Mouse (Mus musculus): Measurements from ENCODE around the gene Rnf168. TPM values are rescaled to one million over a fixed set of nuclear protein-coding genes. Genes with fewer than 3 reads are reported as not detected.
"Not testable (repeated sequence)": the region's sequence is repeated elsewhere in the genome, so short reads cannot be mapped to it uniquely, and the experiment has no call there.

Gene Rnf168
- polyA plus RNA-seq (2016; fragmentation: Nextera tagmentation; extraction: Ambion mirVana): 33.6 and 38.4 TPM in 2 replicates

DNA sequence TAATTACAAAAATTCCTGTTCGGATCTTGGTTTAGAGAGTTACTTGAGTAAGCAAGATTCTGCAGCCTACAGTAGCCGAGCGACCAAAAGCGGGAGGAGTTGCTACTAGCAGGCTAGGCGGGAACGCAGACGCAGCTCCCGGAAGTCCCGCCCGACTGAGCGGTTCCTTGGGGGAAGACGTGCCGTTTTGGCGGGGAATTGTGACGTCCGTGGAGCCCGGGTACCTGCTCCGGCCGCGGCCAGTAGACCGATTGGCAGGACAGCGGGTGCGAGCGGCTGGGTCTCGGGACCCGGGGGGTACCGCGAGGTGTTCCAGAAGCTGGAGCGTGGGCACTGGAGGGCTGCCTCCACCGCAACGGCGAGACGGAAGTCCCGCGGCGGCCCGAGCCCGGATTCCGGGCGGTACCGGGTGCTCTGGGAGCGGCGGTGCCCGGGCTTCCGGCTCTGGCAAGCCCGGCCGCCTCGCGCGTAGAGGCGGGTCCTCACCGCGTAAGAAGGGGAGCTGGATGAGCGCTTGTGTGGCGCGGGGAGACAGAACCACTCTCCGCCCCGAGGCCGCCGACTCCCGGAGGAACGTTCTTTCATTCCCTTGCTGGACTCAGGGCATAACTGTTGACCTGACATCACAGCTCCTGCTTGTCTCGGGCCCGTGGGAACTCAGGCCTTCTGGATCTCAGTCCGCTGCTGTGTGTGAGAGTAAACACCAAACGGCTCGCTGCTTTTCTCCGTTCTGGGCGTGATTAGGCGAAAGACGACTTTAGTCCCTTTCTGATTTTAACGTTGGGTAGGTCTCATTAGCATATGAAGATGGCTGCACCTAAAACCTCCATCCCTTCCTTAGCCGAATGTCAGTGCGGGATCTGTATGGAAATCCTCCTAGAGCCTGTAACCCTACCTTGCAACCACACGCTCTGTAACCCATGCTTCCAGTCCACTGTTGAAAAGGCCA lies at the start of gene Rnf168:
TSS of gene Rnf168 (plus strand) at position 152 of the 949 bp plus-strand sequence.
- H3K4me1 ChIP-seq: peaks cover 34% of the 10 kb centered on the region
- H3K36me3 ChIP-seq (replicated peaks): peaks cover 13% of the 10 kb centered on the region
- ATAC-seq (ENCODE audit: low FRiP score): peak; percentile 90
- peak within 1 kb of the TSS; percentile 88 for H3K4me3 ChIP-seq (replicated peaks)
- H3K9ac ChIP-seq: peak within 1 kb of the TSS; percentile 92
- H3K9me3 ChIP-seq: no peaks in the 10 kb centered on the region
- H3K27ac ChIP-seq: peak within 1 kb of the TSS; percentile 93
- 0 out of 2 replicates have a peak, but pooled peaks cover 3% of the 10 kb centered on the region for H3K27me3 ChIP-seq
- H3K4me2 ChIP-seq: peak within 1 kb of the TSS; percentile 68
- under 1% methylated on average over 70 of the region's 75 CpGs for WGBS

DNA sequence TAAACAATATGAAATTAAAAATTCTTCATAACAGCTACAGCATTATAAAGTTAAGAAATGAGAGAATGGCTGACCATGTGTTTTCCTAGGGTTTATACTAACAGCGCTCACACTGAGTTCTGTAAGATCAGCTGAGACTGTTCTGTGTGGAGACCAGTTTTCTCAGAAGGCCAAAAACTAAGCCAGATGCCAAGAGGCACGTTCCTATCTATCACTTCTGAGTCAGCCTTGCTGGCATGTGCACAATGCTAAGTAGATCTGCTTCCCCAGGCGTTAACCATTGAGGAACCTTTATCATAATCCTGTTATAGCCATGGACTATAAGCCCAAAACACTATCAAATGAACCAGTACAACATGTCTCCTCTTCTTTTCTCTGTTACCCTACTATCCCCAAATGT lies 45.2 kb upstream of the Rnf168 start:
- not testable (repeated sequence) for H3K27me3 ChIP-seq; H3K4me2 ChIP-seq; H3K9ac ChIP-seq; H3K4me1 ChIP-seq; H3K27ac ChIP-seq; H3K9me3 ChIP-seq; H3K4me3 ChIP-seq (replicated peaks); ATAC-seq (ENCODE audit: low FRiP score)
- H3K36me3 ChIP-seq (replicated peaks): peaks cover 33% of the 10 kb centered on the region
- WGBS: 93% methylated on average over 3 of the region's 3 CpGs

DNA sequence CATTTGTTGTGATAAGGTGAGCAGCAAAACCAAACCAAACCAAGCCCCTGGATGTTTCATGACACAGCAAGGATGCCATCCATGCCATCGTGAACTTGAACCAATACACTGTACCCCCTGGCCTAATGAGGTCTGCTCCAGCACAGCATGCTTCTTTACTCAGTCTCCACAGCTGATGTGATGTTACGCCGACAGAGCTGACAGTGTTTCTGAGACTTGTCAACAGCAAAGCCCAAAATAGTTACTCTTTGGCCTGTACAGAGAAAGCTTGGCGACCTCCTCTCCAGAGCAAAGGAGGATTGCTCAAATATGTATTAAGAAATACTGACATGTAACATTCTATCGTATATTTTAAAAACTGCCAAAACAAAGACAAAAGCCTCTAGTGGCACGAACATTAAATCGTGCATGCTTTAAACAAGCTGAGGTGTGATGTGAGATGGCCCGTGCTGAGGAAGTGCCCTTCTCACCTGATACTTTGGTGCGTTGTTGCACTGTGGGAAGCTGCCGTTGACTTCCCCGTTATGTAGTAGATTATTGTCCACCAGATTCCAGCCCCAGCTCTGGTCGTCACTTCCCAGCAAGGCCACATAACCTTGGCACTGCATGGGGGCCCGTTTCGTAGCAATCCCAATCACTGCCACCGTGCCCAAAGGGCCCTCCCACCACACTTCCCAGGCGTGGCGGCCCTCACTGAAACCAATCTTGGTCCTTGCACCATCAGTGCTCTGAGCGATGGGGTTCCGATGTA lies 39.2 kb upstream of the Rnf168 start:
- no peak for ATAC-seq (ENCODE audit: low FRiP score)
- Histone ChIP-seq H3K4me3 (replicated peaks) (no peak overlapping the region), H3K36me3 (replicated peaks) (peaks cover 36% of the 10 kb centered on the region), H3K4me1 (no peaks in the 10 kb centered on the region), H3K27me3 (no peaks in the 10 kb centered on the region), H3K4me2 (no peak overlapping the region), H3K9me3 (no peaks in the 10 kb centered on the region), H3K27ac (no peak overlapping the region), H3K9ac (no peak overlapping the region)
- 93% methylated on average over 19 of the region's 19 CpGs for WGBS

DNA sequence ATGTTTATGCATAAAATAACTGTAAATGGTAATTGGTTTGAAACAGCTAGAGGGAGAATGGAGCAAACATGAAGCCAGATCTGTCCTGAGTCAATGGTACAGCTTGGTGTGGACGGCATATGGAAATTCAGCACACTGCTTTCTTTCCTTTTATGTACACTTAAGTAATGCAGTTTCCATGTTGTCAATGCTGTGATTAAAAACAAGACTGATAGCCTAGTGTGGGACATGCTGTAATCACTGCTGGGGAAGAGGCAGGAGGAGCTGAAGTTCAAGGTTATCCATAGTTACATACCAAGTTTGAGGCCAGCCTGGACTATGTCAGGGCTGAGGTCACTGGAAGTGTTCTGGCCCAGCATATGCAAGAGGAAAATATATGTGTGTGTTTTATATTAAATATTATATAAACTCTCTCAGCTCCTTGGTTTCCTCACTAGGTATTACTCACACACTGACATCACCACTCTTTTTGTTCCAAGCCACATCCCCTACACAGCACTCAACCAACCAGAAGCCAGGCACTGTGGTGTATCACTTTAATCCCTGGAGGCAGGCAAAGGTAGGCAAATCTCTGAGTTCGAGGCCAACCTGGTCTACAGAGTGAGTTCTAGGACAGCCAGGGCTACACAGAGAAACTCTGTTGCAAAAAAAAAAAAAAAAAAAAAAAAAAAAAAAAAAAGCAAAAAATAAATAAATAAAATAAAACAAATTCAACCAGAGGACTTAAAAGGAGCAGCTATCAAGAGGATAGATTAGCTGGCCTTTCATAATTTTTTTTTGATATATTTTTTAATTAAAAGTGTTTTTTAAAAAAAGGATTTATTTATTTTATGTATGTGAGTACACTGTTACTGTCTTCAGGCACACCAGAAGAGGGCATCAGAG lies 37.6 kb upstream of the Rnf168 start:
- peaks cover 22% of the 10 kb centered on the region for H3K36me3 ChIP-seq (replicated peaks)
- WGBS: 93% methylated on average over 2 of the region's 2 CpGs

DNA sequence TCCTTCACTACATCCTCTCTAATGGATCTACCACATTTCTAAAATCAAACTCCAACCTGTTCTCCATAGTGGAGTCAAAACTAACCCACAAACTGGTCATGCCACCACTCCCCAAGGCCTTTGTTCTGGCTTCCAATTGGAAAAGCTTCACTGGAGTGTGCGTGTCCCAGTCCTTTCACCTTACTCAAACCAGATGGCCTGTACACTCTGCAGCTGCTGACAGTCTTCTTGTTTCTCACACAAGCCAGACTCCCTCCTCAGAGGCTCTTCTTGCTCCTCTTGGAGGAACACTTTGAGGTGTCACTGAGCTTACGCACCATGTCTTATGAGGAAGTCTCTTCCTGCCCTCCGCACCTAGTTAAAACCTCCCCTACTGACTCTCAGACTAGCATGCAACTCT lies 33.4 kb upstream of the Rnf168 start:
- ATAC-seq (ENCODE audit: low FRiP score): no peak
- no peaks in the 10 kb centered on the region for H3K9me3 ChIP-seq
- no peak overlapping the region for H3K9ac ChIP-seq
- no peak overlapping the region; the same call in 1 of the 2 replicates for H3K4me2 ChIP-seq
- no peak overlapping the region for H3K27ac ChIP-seq
- H3K4me3 ChIP-seq (replicated peaks): no peak overlapping the region
- H3K27me3 ChIP-seq: no peaks in the 10 kb centered on the region
- WGBS: 88% methylated on average over 3 of the region's 3 CpGs
- no peaks in the 10 kb centered on the region; the same call in 1 of the 2 replicates for H3K36me3 ChIP-seq (replicated peaks)
- H3K4me1 ChIP-seq: peaks cover 31% of the 10 kb centered on the region

More for the DNA sequence above, 37.6 kb upstream of the Rnf168 start:
- no peak overlapping the region for H3K9ac ChIP-seq
- no peak overlapping the region for H3K4me2 ChIP-seq
- no peak overlapping the region for H3K4me3 ChIP-seq (replicated peaks)
- no peaks in the 10 kb centered on the region for H3K9me3 ChIP-seq
- H3K27me3 ChIP-seq: no peaks in the 10 kb centered on the region
- no peak overlapping the region for H3K27ac ChIP-seq
- no peak for ATAC-seq (ENCODE audit: low FRiP score)
- H3K4me1 ChIP-seq: peaks cover 7% of the 10 kb centered on the region

DNA sequence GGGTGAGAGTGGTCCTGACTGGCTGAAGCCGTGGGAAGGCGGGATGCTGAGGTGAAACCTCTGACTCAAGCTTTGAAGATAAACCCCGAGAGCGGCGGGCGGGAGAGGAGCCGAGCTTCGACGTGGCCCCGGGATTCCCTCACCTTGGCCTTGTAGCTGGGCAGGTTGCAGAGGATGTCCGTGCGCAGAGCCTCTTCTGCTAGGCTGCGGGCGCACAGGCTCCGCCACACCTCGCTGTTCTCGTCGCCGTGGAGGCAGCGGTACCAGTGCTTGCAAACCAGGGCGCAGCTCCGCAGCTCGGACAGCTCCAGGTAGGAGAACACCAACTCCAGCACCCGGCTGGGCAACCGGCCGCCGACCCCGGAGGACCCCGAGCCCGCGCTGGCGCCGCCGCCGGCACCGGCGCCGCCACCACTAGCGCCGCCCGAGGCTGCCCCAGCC lies 30.9 kb upstream of the Rnf168 start:
- under 1% methylated on average over 28 of the region's 41 CpGs for WGBS
- peak; percentile 62 for ATAC-seq (ENCODE audit: low FRiP score)
- H3K36me3 ChIP-seq (replicated peaks): no peaks in the 10 kb centered on the region
- H3K4me2 ChIP-seq: peak overlapping the region; percentile 76
- H3K9me3 ChIP-seq: no peaks in the 10 kb centered on the region
- H3K4me3 ChIP-seq (replicated peaks): peak overlapping the region; percentile 93
- H3K27me3 ChIP-seq: no peaks in the 10 kb centered on the region
- peak overlapping the region; percentile 92 for H3K9ac ChIP-seq
- peak overlapping the region; percentile 96 for H3K27ac ChIP-seq
- H3K4me1 ChIP-seq: peaks cover 31% of the 10 kb centered on the region

DNA sequence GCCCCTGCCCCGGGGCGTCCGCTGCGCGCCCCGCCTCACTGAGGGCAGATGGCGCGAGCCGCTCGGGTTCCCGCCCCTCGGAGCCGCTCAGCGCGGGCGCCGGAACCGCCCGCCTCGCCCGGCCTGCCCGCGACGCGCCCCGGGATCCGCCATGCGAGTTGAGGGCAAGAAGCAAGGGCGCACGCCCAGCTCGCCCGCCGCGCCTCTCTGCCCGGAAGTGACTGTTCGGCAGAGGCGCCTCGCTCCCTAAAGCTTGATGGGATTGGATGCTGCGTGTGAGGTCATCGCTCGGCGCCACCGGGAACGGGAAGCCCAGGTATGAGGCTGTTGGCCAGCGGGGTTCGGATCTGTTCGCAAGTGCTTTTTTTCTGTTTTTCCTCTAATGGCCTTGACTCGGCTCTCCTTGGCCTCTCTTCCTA lies 30.3 kb upstream of the Rnf168 start, which contains the start of the genes Fbxo45 and Wdr53:
TSS of gene Fbxo45 (minus strand) at position 207 of the 419 bp plus-strand sequence.
TSS of gene Wdr53 (plus strand) at position 276 of the 419 bp plus-strand sequence.
- no peaks in the 10 kb centered on the region for H3K9me3 ChIP-seq
- peak; percentile 99 for ATAC-seq (ENCODE audit: low FRiP score)
- H3K4me1 ChIP-seq: peaks cover 31% of the 10 kb centered on the region
- peak within 1 kb of the TSS; percentile 92 for H3K9ac ChIP-seq
- H3K4me2 ChIP-seq: peak within 1 kb of the TSS; percentile 76
- peak within 1 kb of the TSS; percentile 93 for H3K4me3 ChIP-seq (replicated peaks)
- WGBS: under 1% methylated on average over 48 of the region's 48 CpGs
- no peaks in the 10 kb centered on the region for H3K27me3 ChIP-seq
- H3K36me3 ChIP-seq (replicated peaks): no peaks in the 10 kb centered on the region
- H3K27ac ChIP-seq: peak within 1 kb of the TSS; percentile 96

DNA sequence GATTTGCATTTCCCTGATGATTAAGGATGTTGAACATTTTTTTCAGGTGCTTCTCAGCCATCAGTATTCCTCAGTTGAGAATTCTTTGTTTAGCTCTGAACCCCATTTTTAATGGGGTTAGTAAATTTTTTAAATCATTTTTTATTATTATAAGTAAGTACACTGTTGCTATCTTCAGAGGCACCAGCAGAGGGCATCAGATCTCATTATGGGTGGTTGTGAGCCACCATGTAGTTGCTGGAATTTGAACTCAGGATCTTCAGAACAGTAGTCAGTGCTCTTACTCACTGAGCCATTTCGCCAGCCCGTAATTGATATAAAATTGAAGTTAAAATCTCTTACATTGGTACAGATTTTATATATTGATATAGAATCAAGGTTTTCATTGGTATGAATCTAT lies 13.0 kb upstream of the Rnf168 start:
- H3K4me1 ChIP-seq; H3K9me3 ChIP-seq; H3K9ac ChIP-seq; H3K27ac ChIP-seq; H3K36me3 ChIP-seq (replicated peaks); H3K4me3 ChIP-seq (replicated peaks); ATAC-seq (ENCODE audit: low FRiP score); H3K4me2 ChIP-seq; H3K27me3 ChIP-seq: not testable (repeated sequence)
- 83% methylated on average over 2 of the region's 2 CpGs for WGBS

DNA sequence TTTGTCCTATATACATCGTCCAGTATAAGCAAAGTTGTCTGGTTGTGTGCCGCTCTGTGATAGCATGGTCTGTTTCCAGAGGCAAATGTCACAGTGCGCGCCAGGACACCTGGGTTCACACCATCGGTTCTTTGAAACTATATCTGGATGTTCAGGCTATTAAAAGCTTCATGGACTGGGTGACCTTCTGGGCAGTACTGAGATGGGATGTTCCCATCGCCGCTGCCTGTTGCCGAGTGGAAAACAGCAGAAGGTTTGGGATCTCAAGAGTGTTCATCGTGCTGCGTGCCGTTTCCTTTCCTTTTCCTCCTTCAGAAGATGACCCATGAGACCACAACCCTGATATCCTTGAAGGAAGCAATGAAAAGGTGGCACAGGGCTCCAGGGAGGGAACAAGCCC lies 6.0 kb upstream of the Rnf168 start, which contains the start of gene Smco1:
TSS of gene Smco1 (plus strand) at position 178 of the 400 bp plus-strand sequence.
- Histone ChIP-seq H3K4me3 (replicated peaks) (no peak within 1 kb of the TSS), H3K27me3 (0 out of 2 replicates have a peak, but pooled peaks cover 3% of the 10 kb centered on the region), H3K4me1 (no peaks in the 10 kb centered on the region), H3K9ac (no peak within 1 kb of the TSS), H3K9me3 (no peaks in the 10 kb centered on the region), H3K4me2 (no peak within 1 kb of the TSS), H3K27ac (no peak within 1 kb of the TSS), H3K36me3 (replicated peaks) (no peaks in the 10 kb centered on the region)
- ATAC-seq (ENCODE audit: low FRiP score): no peak
- 87% methylated on average over 11 of the region's 11 CpGs for WGBS

DNA sequence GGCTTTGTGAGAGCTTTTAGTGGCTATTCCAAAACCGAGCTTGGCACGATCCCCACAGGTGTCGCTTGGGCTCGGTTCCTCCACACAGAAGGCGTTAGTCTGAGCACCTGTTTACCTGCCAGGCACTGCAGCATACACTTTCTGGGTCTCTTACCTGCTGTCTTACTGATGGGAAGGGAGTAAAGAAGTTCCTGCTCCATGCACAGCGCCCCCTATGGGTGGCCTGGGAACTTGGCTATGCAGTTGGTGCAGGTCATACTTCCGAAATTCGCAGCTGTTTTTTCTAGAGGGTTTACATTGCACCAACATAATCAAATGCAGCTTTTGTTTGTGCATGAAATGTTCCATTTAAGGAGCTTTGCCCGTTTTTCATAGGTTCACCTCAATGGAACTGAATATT lies 3.9 kb upstream of the Rnf168 start:
- Histone ChIP-seq H3K4me1 (peaks cover 6% of the 10 kb centered on the region), H3K9me3 (no peaks in the 10 kb centered on the region), H3K36me3 (replicated peaks) (no peaks in the 10 kb centered on the region), H3K4me2 (no peak overlapping the region), H3K9ac (no peak overlapping the region), H3K27ac (no peak overlapping the region), H3K27me3 (0 out of 2 replicates have a peak, but pooled peaks cover 3% of the 10 kb centered on the region), H3K4me3 (replicated peaks) (no peak overlapping the region)
- WGBS: 55% methylated on average over 9 of the region's 9 CpGs
- ATAC-seq (ENCODE audit: low FRiP score): no peak

DNA sequence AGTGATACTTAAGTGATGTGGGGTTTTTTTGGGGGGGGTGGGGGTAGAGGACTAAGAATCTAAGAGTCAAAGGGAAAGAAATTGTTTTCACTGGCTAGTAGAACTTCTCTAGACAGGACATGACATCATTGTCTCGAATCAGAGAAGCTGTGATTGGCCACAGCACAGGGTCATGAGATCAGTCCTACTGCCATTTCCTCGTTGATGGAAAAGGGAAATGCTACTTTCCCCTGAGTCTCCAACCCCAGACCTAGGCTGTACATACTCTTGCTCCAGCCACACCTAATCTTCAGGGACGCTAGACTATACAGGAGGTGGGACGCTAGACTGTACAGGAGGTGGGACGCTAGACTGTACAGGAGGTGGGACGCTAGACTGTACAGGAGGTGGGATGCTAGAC lies 2.2 kb upstream of the Rnf168 start:
- peaks cover 22% of the 10 kb centered on the region for H3K4me1 ChIP-seq
- WGBS: 90% methylated on average over 6 of the region's 6 CpGs
- no peak for ATAC-seq (ENCODE audit: low FRiP score)

More for the DNA sequence above, 2.2 kb upstream of the Rnf168 start:
- H3K27me3 ChIP-seq: 0 out of 2 replicates have a peak, but pooled peaks cover 3% of the 10 kb centered on the region
- no peak overlapping the region for H3K4me2 ChIP-seq
- H3K36me3 ChIP-seq (replicated peaks): peaks cover 4% of the 10 kb centered on the region
- no peaks in the 10 kb centered on the region for H3K9me3 ChIP-seq
- no peak overlapping the region for H3K4me3 ChIP-seq (replicated peaks)
- H3K9ac ChIP-seq: no peak overlapping the region
- no peak overlapping the region for H3K27ac ChIP-seq

Data from forebrain, embryonic 12.5 days (tissue).